Mouse (Mus musculus) brain, embryonic 14.5 days (tissue): ENCODE data around the gene Usp34.

Experiments used
- CTCF ChIP-seq: fragments of 200-500 bp; IDR thresholded peaks from 2 replicates; pipeline ENCODE4 v1.5.1; 2012; ENCODE audit warnings: inconsistent platforms, mild to moderate bottlenecking, moderate library complexity, borderline replicate concordance; ENCODE audit not compliant: insufficient read depth, insufficient read length; ENCODE audit errors: extremely low read depth
- POLR2A ChIP-seq: fragments of 200-500 bp; IDR thresholded peaks from 2 replicates; pipeline ENCODE4 v1.6.1; 2012; ENCODE audit warnings: mild to moderate bottlenecking, inconsistent platforms, borderline replicate concordance; ENCODE audit not compliant: poor library complexity, insufficient read depth, insufficient read length, severe bottlenecking; ENCODE audit errors: extremely low read depth

DNA sequence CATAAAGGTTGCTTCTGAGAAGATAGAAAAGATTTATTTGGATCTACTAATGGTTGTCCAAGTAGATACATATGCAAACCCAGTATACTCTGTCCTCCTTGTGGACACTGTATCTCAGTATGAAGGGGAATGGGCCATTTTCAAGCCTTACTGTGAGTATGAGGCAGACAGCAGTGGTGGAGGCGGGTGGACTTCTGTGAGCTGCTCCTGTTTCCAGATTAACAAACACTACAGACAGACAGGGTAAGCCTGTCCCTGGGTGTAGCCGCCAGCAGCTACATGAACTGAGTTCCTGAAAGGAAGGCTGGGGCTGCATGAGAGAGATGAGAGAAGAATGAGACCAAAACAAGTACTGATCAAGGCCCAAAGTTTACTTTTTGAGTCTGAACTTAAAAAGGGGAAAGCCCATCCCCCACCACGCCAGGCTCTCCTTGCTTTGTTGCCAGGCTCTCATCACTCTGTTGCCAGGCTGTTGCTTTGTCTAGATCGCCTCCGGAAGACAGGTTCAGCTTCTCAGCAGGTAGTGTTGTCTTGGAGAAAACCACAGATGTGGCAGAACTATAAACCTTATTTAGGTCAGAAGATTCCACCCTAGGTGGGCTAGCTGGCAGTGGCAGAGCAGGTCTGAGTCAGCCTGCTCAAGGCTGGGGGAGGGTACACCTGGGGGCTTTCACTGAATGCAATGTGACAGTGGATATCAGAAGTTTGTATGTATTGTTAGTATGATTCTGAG is 213.9 kb downstream of the Usp34 start, which contains the start of gene 1700093K21Rik:
- TF ChIP-seq CTCF, result no peak
- no peak for TF ChIP-seq POLR2A
